Mouse (Mus musculus) activated CD4-positive, CD25-positive, alpha-beta regulatory T cell, adult 4 months (primary cell): Measurements from ENCODE around the gene Gramd2. TPM values are rescaled to one million over a fixed set of nuclear protein-coding genes. Genes with fewer than 3 reads are reported as not detected.

Experiments
- polyA plus RNA-seq, 2 experiments: library from polyadenylated mRNA; unstranded; fragments of 100-300 nt; shearing (Covaris generic); gene quantifications; one replicate each; pipeline ENCODE4 v1.2.1; 2017

The Gramd2 gene
- polyA plus RNA-seq, 2 experiments from 2014 or later, result not detected

Other genes starting within 250 kb of the Gramd2 start
- 10 to 100 TPM; 17.1 to 29.8 TPM for gene Arih1, start 193.5 kb upstream of the Gramd2 start, polyA plus RNA-seq
- 10 to 100 TPM; 25.8 to 32.0 TPM for gene Hexa, start 140.6 kb upstream of the Gramd2 start, polyA plus RNA-seq
- not detected for gene Tmem202, start 140.3 kb upstream of the Gramd2 start, polyA plus RNA-seq
- gene Celf6, start 102.2 kb upstream of the Gramd2 start, polyA plus RNA-seq, result not detected
- gene Parp6, start 62.9 kb upstream of the Gramd2 start, polyA plus RNA-seq, result 10 to 100 TPM; 28.2 to 31.0 TPM
- 100 to 1,000 TPM; 694 to 839 TPM for gene Pkm, start 23.8 kb upstream of the Gramd2 start, polyA plus RNA-seq
- 1 to 10 TPM; 5.0 to 5.4 TPM for gene Senp8, start 70.6 kb downstream of the Gramd2 start, polyA plus RNA-seq
- 10 to 100 TPM; 31.8 to 42.8 TPM for gene Myo9a, start 70.8 kb downstream of the Gramd2 start, polyA plus RNA-seq